Mouse (Mus musculus): Measurements from ENCODE around the gene 1700123K08Rik.
A peak's percentile ranks its signal among the peaks of the same experiment; 100 is the strongest.
"Not testable (repeated sequence)": the region's sequence is repeated elsewhere in the genome, so short reads cannot be mapped to it uniquely, and the experiment has no call there.

Gene 1700123K08Rik

GRCm38 (mm10) chr5:138564612-138565011 lies at the start of gene 1700123K08Rik:
Gene 1700123K08Rik, minus strand, starts transcription at chr5:138564712.
- DNase-seq (ENCODE audit: low spot score): not testable (repeated sequence)

DNA sequence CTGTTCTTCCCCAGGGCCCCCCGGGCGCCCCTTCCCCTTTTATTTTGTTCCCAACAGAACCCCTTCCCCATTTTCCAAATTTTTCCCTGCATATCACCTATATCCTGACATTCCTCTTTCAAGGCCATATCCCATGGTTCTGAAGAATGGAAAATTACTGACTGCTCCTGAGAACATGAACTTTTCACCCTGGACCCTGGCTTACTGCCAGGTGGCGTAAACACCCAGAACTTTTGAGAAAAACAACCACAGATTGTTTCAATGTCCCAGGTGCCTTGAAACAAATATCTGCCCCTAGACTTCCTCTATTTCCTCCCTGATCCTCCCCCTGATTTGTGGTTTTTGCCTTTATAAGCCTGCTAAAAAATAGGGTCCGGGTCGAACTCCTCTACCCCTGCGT lies 22.9 kb upstream of the 1700123K08Rik start:
- no peak for DNase-seq (ENCODE audit: low spot score)

- peak; percentile 59 for DNase-seq (ENCODE audit: low spot score)
These were observed 7.1 kb upstream of the 1700123K08Rik start for GRCm38 (mm10) chr5:138571623-138572022.

DNA sequence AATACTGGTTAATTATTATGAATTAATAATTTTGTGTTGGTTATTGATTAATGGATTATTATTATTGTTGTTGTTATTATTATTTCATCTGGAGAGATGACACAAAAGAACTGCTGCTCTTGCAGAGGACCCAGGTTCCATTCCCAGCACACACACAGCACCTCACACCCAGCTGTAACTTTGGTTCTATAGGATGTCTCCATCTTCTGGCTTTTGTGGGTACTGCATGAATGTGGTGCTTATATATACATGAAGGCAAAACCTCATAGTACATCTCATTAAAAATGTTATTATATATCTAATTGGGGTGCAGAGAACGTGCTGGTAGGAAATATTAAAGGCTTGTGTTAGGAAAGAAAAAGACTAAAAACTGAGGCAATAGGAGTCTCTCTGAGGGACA lies 11.8 kb downstream of the 1700123K08Rik start:
- DNase-seq (ENCODE audit: low spot score): peak; percentile 14

DNA sequence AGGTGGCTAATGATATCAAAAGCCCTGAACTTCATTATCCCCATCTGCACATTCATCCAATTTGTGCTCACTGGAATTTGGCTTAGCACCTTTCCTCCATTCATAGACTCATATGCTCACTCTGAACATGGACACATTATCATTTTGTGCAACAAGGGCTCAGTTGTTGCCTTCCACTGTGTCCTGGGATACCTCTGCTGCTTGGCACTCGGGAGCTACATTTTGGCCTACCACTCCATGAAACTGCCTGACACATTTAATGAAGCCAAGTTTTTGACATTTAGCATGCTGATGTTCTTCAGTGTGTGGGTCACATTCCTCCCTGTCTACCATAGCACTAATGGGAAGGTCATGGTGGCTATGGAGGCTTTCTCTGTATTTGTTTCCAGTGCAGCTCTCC lies 32.0 kb downstream of the 1700123K08Rik start:
- DNase-seq (ENCODE audit: low spot score): no peak

Data from embryo, embryonic 10 days (tissue).